Mouse (Mus musculus) spleen, adult 2 months (tissue): Measurements from ENCODE around the gene Itga2b. TPM values are rescaled to one million over a fixed set of nuclear protein-coding genes. Genes with fewer than 3 reads are reported as not detected.

ENCODE experiments used
- DNase-seq, 2 experiments: peaks; one replicate each; pipeline versions ENCODE4 v3.0.0 to v3.0.0-alpha.2; 2012 to 2021; ENCODE audit warnings: low spot score in 2 of 2, low read depth in 1 of 2
- H3K27ac ChIP-seq: fragments of 200-500 bp; 2 replicates; pipeline ENCODE4 v1.5.1; 2012; ENCODE audit warnings: low read length, inconsistent platforms; ENCODE audit not compliant: insufficient read depth
- H3K27me3 ChIP-seq: fragments of 200-500 bp; 2 replicates; pipeline ENCODE4 v1.6.1; 2012; ENCODE audit warnings: mild to moderate bottlenecking, moderate library complexity, low read length, inconsistent platforms; ENCODE audit not compliant: control insufficient read depth, insufficient read depth
- H3K36me3 ChIP-seq: fragments of 200-500 bp; 2 replicates; pipeline ENCODE4 v1.6.1; 2012; ENCODE audit warnings: mild to moderate bottlenecking, low read length, inconsistent platforms; ENCODE audit not compliant: control insufficient read depth, insufficient read depth
- H3K4me1 ChIP-seq: fragments of 200-500 bp; 2 replicates; pipeline ENCODE4 v1.6.1; 2011; ENCODE audit warnings: inconsistent platforms; ENCODE audit not compliant: control insufficient read depth, insufficient read depth, insufficient read length
- H3K4me3 ChIP-seq: fragments of 200-500 bp; 2 replicates; pipeline ENCODE4 v1.5.1; 2011; ENCODE audit warnings: mild to moderate bottlenecking, inconsistent platforms; ENCODE audit not compliant: insufficient read depth, insufficient read length; ENCODE audit errors: extremely low read depth
- CTCF ChIP-seq: fragments of 200-500 bp; IDR thresholded peaks from 2 replicates; pipeline ENCODE4 v1.5.1; 2011; ENCODE audit warnings: mild to moderate bottlenecking, inconsistent platforms; ENCODE audit not compliant: insufficient read depth, insufficient read length, insufficient replicate concordance; ENCODE audit errors: extremely low read depth
- POLR2A ChIP-seq: fragments of 200-500 bp; IDR thresholded peaks from 2 replicates; pipeline ENCODE4 v1.6.1; 2011; ENCODE audit warnings: low read depth, low read length, inconsistent platforms
- WGBS: fragments of 180-500 bp; shearing (Covaris S2); methylation state at CpG from one replicate; pipeline ENCODE4 v1.1.7; 2018; 5-methylcytosine and 5-hydroxymethylcytosine counted together
- polyA plus RNA-seq: library from polyadenylated mRNA; depleted of rRNA; stranded (reverse); fragments of >200 nt; gene quantifications from 2 replicates; pipeline ENCODE4 v1.2.3, GENCODE M21; 2012

Itga2b gene
- polyA plus RNA-seq, 1 experiment: 60.8 TPM

DNA sequence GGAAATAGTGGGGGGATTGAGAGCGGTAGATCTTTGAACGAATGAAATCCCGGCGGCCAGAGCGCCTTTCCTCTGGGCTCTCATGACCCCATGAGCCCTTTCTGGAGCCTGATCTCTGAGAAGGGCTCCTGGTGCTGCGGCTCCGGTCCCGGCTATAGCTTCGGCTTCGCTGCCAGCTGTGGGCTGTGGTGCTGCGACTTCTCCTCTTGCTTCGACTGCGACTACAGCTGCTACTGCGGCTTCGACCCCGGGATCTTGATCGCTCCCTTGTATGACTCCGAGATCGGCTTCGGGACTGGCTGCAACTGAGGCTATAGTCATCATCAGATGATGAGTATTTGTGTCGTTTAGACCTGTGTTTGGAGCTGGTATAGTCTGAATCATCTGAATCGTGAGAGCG lies 9.7 kb upstream of the Itga2b start:
- WGBS: 97% methylated on average over 23 of the region's 23 CpGs
- Histone ChIP-seq H3K27me3 (no peaks in the 10 kb centered on the region), H3K4me3 (no peak overlapping the region), H3K4me1 (no peaks in the 10 kb centered on the region), H3K27ac (no peak overlapping the region), H3K36me3 (peaks cover 37% of the 10 kb centered on the region)
- TF ChIP-seq CTCF (no peak), POLR2A (no peak)
- DNase-seq: no peak

DNA sequence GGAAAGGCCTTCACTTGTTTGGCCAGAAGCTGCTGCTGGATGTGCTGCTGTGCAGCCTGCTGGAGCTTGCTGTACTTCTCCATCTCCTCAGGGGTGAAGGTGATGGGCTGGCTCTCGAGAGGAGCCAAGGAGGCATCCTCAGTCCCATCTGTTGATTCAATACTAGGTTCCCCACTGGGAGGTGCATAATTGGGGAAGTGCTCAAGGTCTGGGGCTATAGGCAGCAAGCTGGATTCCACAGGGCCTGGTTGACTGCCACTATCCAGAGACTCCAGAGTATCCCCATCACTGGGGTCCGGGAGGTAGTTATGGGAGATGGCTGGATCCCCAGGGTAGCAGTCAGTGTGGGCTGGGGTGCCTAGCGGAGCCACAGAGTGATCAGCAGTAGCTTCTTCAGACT lies 8.7 kb upstream of the Itga2b start:
- Histone ChIP-seq H3K4me3 (no peak overlapping the region), H3K4me1 (no peaks in the 10 kb centered on the region), H3K27ac (no peak overlapping the region), H3K27me3 (no peaks in the 10 kb centered on the region), H3K36me3 (peaks cover 37% of the 10 kb centered on the region)
- 88% methylated on average over 3 of the region's 3 CpGs for WGBS
- DNase-seq: no peak
- no peak for TF ChIP-seq POLR2A
- no peak for TF ChIP-seq CTCF

DNA sequence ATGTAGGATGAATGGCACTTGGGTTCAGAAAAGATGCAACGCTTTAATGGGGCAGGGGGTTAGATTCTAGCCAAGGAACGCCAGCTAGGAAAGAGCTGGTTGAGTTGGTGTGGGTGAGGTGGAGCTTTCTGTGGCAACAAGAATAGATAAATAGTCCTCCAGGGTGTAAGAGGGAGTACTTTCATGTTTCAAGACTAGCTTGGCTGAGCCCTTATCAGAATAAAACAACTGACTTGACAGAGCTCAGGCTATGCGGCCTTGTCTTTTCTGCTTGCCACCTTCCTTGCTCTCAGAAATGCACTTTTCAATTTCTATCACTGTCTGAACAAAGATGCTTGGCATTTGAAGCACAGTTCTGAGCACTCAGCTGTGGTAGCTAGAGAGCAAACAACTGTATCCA lies 5.1 kb upstream of the Itga2b start:
- peaks cover 20% of the 10 kb centered on the region for H3K36me3 ChIP-seq
- H3K27ac ChIP-seq: no peak overlapping the region
- TF ChIP-seq CTCF: no peak
- TF ChIP-seq POLR2A: no peak
- DNase-seq: no peak
- WGBS: 87% methylated on average over 3 of the region's 3 CpGs
- no peaks in the 10 kb centered on the region for H3K4me1 ChIP-seq
- H3K27me3 ChIP-seq: no peaks in the 10 kb centered on the region
- H3K4me3 ChIP-seq: no peak overlapping the region

DNA sequence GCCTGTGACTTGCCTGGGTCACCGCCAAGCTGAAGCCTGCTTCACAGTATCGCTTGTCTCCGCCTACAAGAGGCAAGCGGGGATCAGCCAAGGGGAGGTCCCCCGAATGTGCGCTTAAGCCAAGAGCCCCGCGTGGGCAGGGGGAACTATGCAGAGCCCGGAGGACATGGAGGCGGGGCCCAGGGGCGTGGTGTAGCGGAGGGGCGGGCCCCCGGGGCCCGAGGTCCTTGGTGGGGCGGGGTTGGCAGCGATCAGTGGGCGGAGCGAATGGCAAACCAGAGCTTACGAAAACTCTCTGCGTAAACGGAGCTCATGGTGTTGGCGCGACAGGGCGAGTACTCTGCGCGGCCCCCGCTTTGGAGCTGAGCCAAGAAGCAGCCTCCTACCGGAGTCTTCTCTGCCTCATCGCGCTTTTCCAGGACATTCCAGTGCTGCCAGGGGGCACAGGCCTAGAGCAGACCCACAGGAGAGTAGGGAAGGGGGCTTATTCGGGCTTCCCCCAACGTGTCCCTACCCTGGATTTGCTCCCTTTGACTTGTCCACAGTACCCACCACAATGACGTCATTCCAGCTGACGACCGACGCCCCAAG lies 2.8 kb downstream of the Itga2b start:
- Histone ChIP-seq H3K27ac (no peak overlapping the region), H3K27me3 (0 out of 2 replicates have a peak, but pooled peaks cover 2% of the 10 kb centered on the region), H3K4me1 (peaks cover 8% of the 10 kb centered on the region; the same call in 1 of the 2 replicates), H3K36me3 (no peaks in the 10 kb centered on the region), H3K4me3 (peak overlapping the region; percentile 58)
- TF ChIP-seq POLR2A (no peak), CTCF (no peak)
- DNase-seq: peak; percentile 68 to 88
- under 1% methylated on average over 37 of the region's 37 CpGs for WGBS

DNA sequence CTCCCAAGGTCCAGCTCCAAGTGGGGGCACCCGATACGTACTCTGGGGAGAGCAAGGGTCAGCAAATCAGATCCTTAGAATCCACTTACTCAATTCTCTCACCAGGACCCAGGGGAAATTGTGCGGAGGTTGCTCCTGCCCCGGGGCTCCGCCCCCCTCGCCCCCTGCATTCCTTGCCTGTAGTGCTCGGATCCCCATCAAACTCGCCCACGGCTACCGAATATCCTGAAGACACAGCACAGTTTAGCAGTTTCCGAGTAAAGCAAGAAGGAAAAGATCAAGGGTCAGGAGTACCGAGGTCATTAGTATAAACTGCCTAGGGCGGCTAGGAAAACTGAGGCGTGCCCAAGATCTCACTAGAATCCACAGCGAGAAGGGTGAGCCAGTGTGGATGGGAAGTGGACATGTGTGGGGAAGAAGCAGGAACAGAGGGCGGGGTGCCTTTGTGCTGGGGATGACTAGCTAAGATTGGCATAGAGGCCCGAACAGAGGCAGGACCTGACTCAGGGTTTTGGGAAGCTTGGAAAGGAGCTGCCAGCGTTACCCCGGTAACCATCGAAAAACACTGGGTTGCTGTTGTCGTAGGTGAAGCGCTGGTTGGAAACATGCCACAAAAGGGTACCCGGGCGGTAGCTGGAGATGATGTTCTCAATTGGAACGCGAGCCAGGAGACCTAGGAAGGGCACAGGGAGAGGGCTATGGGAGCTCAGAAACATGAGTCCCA lies 4.0 kb downstream of the Itga2b start:
- Histone ChIP-seq H3K27ac (no peak overlapping the region), H3K36me3 (no peaks in the 10 kb centered on the region), H3K27me3 (0 out of 2 replicates have a peak, but pooled peaks cover 2% of the 10 kb centered on the region), H3K4me3 (no peak overlapping the region), H3K4me1 (peaks cover 8% of the 10 kb centered on the region; the same call in 1 of the 2 replicates)
- TF ChIP-seq POLR2A: no peak
- no peak for TF ChIP-seq CTCF
- 78% methylated on average over 26 of the region's 26 CpGs for WGBS
- DNase-seq: no peak

DNA sequence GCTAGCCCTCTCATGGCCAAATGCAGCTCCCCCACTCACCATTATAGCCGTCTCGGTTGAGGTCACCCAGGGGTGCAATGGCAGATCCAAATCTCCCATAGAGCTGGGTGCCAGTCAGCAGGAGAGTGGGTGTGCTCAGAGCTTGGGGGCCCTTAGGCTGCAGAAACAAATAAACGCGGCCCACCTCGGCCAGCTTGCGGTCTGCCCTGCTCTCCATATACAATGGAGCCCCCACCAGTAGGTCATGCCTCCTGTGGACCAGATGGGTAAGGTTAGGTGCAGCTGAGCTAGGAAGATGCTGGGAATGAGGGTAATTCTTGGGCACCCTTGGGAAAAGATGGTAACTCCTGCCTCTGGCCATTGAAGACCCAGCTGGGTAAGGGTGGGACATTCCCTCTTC lies 5.0 kb downstream of the Itga2b start:
- DNase-seq: no peak
- WGBS: 96% methylated on average over 6 of the region's 6 CpGs
- Histone ChIP-seq H3K4me1 (peaks cover 8% of the 10 kb centered on the region), H3K36me3 (no peaks in the 10 kb centered on the region), H3K27me3 (0 out of 2 replicates have a peak, but pooled peaks cover 2% of the 10 kb centered on the region), H3K27ac (no peak overlapping the region), H3K4me3 (no peak overlapping the region)
- TF ChIP-seq CTCF (no peak), POLR2A (no peak)

DNA sequence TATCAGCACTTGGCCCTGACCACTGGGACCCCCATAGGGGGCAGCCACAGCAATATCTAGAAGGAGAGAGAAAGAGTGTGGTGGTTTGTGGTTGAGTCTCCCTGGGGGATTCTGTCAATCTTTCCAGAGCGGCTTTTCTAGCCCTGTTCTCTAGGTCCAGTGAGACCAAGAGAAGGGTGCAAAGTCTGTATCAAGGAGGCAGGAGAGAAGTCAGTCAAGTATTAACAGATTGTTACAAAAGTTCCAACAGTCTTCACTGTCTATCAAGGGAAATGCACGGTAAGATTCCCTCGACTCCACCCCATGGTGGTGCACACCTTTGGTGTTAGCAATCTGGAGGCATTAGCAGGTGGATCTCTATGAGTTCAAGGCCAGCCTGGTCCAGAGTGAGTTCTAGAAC lies 8.2 kb downstream of the Itga2b start:
- Histone ChIP-seq H3K27me3 (no peaks in the 10 kb centered on the region), H3K36me3 (no peaks in the 10 kb centered on the region), H3K4me3 (no peak overlapping the region), H3K4me1 (peaks cover under 1% of the 10 kb centered on the region), H3K27ac (no peak overlapping the region)
- no peak for TF ChIP-seq CTCF
- TF ChIP-seq POLR2A: no peak
- no peak for DNase-seq
- WGBS: 50% methylated on average over 3 of the region's 3 CpGs
